Mouse (Mus musculus): ENCODE results near the gene Ttc21a.

Gene Ttc21a

GRCm38 (mm10) chr9:119976704-119977556 lies 39.5 kb downstream of the Ttc21a start:
- DNase-seq, result peak in 1 of 2 experiments; percentile 62

- DNase-seq, result peak in 1 of 2 experiments; percentile 35
These were observed 40.2 kb downstream of the Ttc21a start for GRCm38 (mm10) chr9:119977557-119978060.

GRCm38 (mm10) chr9:119978151-119978810 lies 40.9 kb downstream of the Ttc21a start:
- DNase-seq, result peak; percentile 71 to 85

DNA sequence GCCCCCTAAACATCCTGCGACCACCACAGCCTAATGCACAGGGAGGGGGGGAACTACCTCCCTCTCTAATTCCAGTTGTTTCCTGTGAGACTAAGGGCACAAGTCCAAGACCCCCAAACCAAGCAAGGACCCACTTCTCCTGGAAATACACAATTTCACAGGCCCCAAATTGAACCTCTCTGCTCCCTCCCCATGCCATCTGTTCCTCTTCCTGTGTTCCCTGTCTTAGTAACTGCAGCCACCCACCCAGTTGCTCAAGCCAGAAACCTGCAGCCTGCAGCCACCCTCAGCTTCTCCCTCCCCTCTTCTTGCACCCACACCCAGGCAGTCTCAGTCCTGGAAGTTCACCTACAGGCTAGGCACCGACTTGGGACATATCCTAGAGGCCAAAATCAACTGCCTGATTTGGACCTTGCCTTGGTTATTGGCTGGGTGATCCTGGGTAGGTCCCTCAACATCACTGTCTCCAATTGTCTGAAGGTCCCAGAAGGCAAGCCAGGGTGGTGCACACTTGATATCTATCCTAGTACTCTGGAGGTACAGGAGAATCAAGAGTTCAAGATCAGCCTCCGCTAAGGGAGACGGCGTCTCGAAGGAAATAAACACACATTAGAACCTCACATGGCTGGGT lies 41.5 kb downstream of the Ttc21a start:
- DNase-seq, result peak in 1 of 2 experiments; percentile 48

DNA sequence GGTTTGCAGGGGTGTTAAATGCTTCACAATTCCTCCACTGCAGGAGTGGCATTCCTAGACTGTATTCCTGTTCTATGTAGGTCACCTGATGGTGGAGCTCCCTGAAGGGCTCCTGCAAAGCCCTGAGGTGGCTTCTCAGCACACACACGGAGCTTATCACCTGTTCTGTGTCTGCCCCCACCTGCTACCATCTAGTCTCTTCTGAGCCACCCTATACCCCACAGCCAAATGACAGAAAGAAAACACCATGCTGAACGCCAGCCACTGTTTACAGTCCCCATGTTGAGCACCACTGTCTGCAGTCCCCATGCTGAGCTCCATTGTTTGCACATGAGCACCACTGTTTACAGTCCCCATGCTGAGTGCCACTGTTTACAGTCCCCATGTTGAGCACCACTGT lies 42.3 kb downstream of the Ttc21a start:
- DNase-seq, result peak in 1 of 2 experiments; percentile 34

- DNase-seq, result peak in 1 of 2 experiments; percentile 44
These were observed 43.4 kb downstream of the Ttc21a start for GRCm38 (mm10) chr9:119980770-119981182.

DNA sequence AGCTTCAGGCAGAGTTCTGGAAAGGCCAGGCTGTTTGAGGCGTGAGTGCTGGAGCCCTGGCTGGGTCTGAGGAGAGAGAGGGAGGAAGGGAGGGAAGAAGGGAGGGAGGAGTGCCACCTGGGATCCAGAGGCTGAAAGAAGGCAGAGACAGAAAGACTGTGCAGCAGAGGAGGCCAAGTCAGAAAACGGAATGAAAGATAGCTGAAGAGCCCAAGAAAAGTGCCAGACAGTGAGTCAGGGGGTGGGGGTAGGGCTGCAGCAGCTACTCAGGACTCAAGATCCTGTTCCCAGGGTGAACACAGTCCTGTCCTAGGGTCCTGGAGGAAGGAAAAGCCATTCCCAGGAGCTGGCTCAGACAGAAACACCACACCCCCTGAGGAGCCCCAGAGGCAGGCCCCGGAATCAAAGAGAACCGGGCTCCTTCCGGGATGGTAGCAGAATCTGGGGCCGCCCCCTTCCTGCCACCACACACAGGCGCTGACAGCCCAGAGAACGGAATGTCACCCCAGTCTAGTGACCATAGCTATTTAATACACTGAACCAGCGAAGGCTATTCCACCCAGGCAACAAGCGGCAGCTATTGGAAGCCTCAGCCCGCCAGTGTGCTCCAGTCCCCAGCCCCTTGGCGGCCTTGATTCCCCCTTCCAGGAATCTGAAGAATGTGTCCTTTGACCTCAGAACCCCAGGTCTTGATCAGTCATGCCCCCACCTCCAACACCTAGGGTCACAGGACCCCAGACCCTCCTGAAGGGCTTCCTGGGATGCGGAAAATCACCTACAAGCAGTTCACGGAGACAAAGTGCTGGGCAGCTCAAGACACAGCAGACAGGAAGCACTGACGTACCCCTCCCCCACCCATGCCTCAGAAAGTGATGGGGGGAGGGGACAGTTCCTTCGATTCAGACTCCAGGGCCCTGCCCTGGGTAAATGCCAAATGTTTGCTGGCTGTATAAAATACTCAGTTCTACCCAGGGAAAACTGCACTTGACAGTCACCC lies 44.1 kb downstream of the Ttc21a start:
- peak; percentile 78 to 85 for DNase-seq

GRCm38 (mm10) chr9:119982241-119982811 lies 44.9 kb downstream of the Ttc21a start:
- peak; percentile 74 to 87 for DNase-seq

DNA sequence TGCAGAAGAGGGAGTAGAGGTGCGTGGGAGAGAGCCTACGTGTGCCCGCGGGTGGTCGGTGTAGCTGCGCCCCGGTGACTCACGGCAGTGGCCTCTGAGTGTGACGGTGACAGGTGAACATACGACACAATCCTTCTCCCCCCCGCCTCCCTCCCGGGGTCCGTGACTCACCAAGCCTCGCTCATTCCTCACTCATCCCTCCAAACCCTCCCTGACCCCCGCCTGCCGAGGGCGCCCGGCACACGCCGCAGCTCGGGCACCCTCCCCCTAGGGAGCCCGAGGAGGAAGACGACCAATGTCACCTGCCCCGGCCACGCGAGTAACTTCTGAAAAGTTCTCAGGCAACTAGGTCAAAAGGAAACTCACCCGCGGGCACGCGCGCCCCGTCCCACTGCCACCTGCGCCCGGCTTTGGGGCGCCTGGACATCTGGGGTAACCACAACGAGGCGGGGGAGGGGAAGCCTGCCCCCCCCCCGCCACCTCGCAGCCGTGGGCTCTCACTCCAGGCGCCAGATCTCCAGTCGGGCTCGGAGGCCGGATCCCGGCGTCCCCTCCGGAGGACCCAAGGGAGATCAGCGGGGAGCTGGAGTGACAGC lies 45.6 kb downstream of the Ttc21a start:
- peak; percentile 75 to 87 for DNase-seq

GRCm38 (mm10) chr9:119983585-119984535 lies 46.5 kb downstream of the Ttc21a start:
- DNase-seq, result peak; percentile 84 to 85

DNA sequence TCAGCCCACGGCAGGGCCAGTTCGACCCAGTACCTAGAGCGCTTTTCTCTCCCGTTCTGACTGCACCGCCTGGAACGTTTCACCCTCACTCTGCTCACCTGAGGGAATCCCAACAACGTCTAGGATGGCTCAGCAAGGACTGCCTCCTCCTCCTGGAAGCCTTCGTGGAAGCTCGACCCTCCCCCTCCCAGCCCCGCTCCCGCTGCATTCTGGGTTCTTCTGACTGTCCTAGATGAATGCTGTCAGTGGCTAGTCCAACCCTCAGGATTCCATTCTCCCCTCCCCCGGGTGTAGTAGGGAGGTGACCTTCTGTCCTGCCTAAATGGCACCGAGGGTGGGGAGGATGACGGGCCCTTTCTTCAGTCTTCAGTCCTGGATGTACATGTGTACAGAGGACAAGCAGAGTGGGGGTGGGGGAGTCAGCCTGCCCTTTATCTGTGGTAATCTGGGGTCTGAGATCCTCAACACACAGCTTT lies 47.2 kb downstream of the Ttc21a start, which contains the start of gene Csrnp1:
TSS of gene Csrnp1 (minus strand) at position 123 of the 476 bp plus-strand sequence.
- peak in 1 of 2 experiments; percentile 55 for DNase-seq

DNA sequence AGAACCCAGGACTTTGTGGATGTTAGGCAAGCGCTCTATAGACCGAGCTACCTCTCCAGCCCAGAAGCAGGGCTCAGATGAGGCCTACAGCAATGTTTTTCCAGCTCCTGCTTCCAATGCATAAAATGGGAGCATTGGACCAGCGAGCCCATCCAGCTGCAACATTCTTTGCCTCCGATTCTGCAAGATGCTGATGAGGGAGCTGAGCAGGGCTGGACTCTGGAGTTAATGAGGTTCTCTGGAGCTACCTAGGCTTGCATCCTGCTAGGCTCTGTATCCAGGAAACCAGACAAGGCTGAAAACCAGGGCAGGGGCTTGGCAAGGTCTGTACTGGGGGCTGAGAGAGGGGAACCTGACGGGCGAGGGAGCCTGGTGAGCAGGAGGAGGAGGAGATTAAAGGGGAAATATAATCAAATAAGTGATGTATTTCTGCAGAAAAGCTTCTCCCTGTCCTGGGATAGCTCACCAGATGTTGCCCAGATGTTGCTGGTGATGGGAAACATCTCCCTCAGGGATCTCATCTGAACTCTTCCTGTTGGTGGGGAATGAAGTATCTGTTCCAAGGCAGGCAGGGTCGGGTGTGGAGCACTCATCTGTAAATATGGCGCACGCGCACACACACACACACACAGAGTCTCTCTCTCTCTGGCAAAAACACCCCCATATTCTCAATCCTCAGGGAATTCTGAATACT lies 48.6 kb downstream of the Ttc21a start:
- no peak for DNase-seq

DNA sequence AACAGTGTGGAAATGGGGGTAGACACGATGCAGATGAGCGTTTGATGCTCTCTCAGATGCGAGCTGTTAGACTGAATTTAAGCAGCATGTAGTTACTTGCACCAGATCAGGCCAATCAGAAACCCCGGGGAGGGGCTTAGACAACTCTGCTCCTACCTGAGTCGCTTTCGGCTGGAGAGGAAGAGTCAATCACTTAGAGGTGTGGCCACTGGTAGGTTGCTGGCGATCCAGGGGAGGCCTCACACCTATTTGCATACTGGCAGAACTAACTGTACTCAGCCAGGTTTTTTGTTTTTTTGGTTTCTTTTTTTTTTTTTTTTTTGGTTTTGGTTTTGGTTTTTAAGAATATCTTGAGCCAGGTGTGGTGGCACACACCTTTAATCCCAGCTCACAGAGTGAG lies 50.9 kb downstream of the Ttc21a start:
- DNase-seq, result no peak

- DNase-seq, result no peak
These were observed 53.9 kb downstream of the Ttc21a start for GRCm38 (mm10) chr9:119991310-119991709.

DNA sequence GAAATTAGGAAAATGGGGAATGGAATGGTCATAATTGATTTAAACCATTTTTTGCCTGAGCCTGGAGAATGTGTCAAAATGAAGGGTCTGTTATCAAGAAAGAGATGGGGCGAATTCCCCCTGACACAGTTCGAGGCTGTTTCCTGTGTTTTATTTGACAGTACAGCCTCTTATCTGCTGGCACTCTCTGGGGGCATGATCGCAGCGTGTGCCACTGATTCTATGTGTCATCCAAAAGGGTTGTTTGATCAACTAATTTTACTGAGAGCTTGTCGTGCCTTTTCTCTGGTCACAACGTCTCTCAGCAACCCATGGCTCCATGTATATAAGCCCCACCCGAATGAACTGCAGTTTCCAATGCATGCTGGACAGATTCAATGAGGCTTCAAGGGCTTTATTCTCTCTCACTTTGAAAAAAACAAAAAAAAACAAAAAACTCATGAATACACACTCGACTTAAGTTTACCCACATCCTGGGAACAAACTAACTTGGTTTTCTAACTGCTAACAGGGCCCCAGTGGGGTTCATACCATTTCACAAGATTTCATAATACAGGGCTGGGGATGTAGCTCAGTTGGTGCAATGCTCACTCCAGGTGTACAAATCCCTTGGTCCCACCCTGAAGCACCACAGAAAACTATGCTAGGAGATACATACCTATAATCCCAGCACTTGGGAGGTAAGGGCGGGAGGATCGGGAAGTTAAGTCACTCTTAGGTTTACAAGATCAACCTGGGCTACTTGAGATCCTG lies 55.9 kb downstream of the Ttc21a start:
- DNase-seq, result peak in 1 of 2 experiments; percentile 10

DNA sequence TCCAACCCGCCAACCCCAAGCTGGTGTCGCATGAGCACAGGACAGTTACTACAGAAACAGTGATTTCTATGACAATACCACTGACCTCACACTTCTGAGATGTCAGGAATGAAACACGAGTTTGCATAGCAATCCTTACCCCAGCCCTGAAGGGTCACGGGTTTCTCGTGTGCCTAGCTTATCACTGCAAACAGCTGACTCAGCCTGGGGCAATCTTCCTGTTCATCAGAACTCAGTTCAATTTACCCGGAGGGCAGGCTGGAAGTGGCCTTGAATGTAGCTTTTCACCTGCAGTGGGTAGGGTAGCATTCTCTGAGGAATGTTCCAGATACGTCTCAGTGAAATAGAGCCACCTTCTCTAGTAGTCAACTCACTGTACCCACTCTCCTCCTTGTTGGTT lies 56.8 kb downstream of the Ttc21a start:
- no peak for DNase-seq

GRCm38 (mm10) chr9:119996080-119996479 lies 58.7 kb downstream of the Ttc21a start:
- no peak for DNase-seq

GRCm38 (mm10) chr9:119998776-119999175 lies 61.4 kb downstream of the Ttc21a start:
- no peak for DNase-seq
